Mouse (Mus musculus) heart, adult 8-10 months (tissue): Measurements from ENCODE around the gene Prr5. TPM values are rescaled to one million over a fixed set of nuclear protein-coding genes. Genes with fewer than 3 reads are reported as not detected.

Experiments used
- total RNA-seq, 4 experiments: library from RNA; stranded (reverse); gene quantifications; 2 replicates each; pipeline ENCODE4 v1.2.4; 2022

Gene Prr5
- total RNA-seq, 4 experiments from 2014 or later = 2.5 to 4.3 (median 3.1) TPM

Other genes starting within 250 kb of the Prr5 start
- 1 to 10 TPM; 1.0 to 1.6 (median 1.5) TPM for gene Shisal1, start 222.5 kb upstream of the Prr5 start, total RNA-seq
- 1 to 10 TPM; 6.1 to 8.3 (median 6.6) TPM for gene Rtl6, start 111.8 kb upstream of the Prr5 start, total RNA-seq
- 1 to 10 TPM in 2 of 4 experiments, under 1 TPM in 2; 0.83 to 1.3 (median 1.0) TPM for gene Arhgap8, start 50.4 kb downstream of the Prr5 start, total RNA-seq
- gene Phf21b, start 186.4 kb downstream of the Prr5 start, total RNA-seq = 1 to 10 TPM in 3 of 4 experiments, under 1 TPM in 1; 0.90 to 1.9 (median 1.7) TPM